Mouse (Mus musculus): ENCODE measurements at regions not wholly inside any gene's neighbourhood (a gene's known extent, or its start where the extent isn't known, plus 50 kb on each side); places are given as distances from the start of the nearest gene placed in this dataset.

GRCm38 (mm10) chr9:33822574-33823394 is 662.9 kb upstream of the Kirrel3 start:
- TF ChIP-seq E2F4 (IDR thresholded peaks at IDR 0.05; ENCODE audit: insufficient read depth) (no peak), POLR2A (IDR thresholded peaks at IDR 0.05; ENCODE audit: insufficient read length, low read depth) (no peak), MYOG (IDR thresholded peaks at IDR 0.05; ENCODE audit: control insufficient read depth in 1 of 3, insufficient read depth in 1 of 3, insufficient read length in 2 of 3, low read depth in 2 of 3) (no peak), USF1 (IDR thresholded peaks at IDR 0.05; ENCODE audit: low read depth) (no peak), MAX (IDR thresholded peaks at IDR 0.05; ENCODE audit: low read depth) (no peak), SRF (IDR thresholded peaks at IDR 0.05; ENCODE audit: control insufficient read depth, insufficient read length, low read depth) (no peak), CEBPB (IDR thresholded peaks at IDR 0.05; ENCODE audit: insufficient read depth, poor library complexity, severe bottlenecking) (no peak), TCF3 (IDR thresholded peaks at IDR 0.05; ENCODE audit: insufficient read length, low read depth) (no peak), TCF12 (IDR thresholded peaks at IDR 0.05; ENCODE audit: insufficient read depth, poor library complexity, severe bottlenecking) (no peak), POLR2AphosphoS2 (IDR thresholded peaks at IDR 0.05; ENCODE audit: insufficient read length, low read depth) (no peak)
